Mouse (Mus musculus) heart, embryonic 11.5 days (tissue): ENCODE measurements around the gene Fam169a. TPM values are rescaled to one million over a fixed set of nuclear protein-coding genes. Genes with fewer than 3 reads are reported as not detected.
A peak's percentile ranks its signal among the peaks of the same experiment; 100 is the strongest.
"Not testable (repeated sequence)": the region's sequence is repeated elsewhere in the genome, so short reads cannot be mapped to it uniquely, and the experiment has no call there.

Source experiments
- ATAC-seq: fragments of 200-750 bp; cut with Nextera tagmentation; replicated peaks from 2 replicates; pipeline ENCODE4 v1.8.0; 2017; ENCODE audit warnings: moderate library complexity; ENCODE audit not compliant: insufficient number of reproducible peaks, low FRiP score, low TSS enrichment
- H3K27ac ChIP-seq: fragments of 300-500 bp; sonication (generic); 2 replicates; pipeline ENCODE4 v1.5.1; 2014; ENCODE audit warnings: mild to moderate bottlenecking, low read depth, low read length
- H3K27me3 ChIP-seq: fragments of 300-500 bp; sonication (generic); 2 replicates; pipeline ENCODE4 v1.6.1; 2014; ENCODE audit warnings: mild to moderate bottlenecking, low read length, mixed read lengths; ENCODE audit not compliant: control insufficient read depth, insufficient read depth
- H3K36me3 ChIP-seq: fragments of 300-500 bp; sonication (generic); 2 replicates; pipeline ENCODE4 v1.6.1; 2014; ENCODE audit warnings: mild to moderate bottlenecking, low read length, moderate library complexity, mixed read lengths; ENCODE audit not compliant: control insufficient read depth, insufficient read depth
- H3K4me1 ChIP-seq: fragments of 300-500 bp; sonication (generic); 2 replicates; pipeline ENCODE4 v1.6.1; 2014; ENCODE audit warnings: low read length; ENCODE audit not compliant: control insufficient read depth, insufficient read depth
- H3K4me2 ChIP-seq: fragments of 300-500 bp; sonication (generic); 2 replicates; pipeline ENCODE4 v1.6.1; 2014; ENCODE audit warnings: mild to moderate bottlenecking, moderate library complexity
- H3K4me3 ChIP-seq: fragments of 300-500 bp; sonication (generic); 2 replicates; pipeline ENCODE4 v1.5.1; 2014; ENCODE audit warnings: low read depth, low read length
- H3K9ac ChIP-seq: fragments of 300-500 bp; sonication (generic); 2 replicates; pipeline ENCODE4 v1.6.1; 2014; ENCODE audit warnings: mild to moderate bottlenecking, low read depth, low read length, moderate library complexity
- H3K9me3 ChIP-seq: fragments of 300-500 bp; sonication (generic); replicated peaks from 2 replicates; pipeline ENCODE4 v1.6.1; 2016; ENCODE audit warnings: low read length; ENCODE audit not compliant: control insufficient read depth
- WGBS: fragments of 180-500 bp; shearing (Covaris S2); extraction: QIAGEN DNeasy Blood & Tissue Kit; methylation state at CpG from one replicate; pipeline ENCODE4 v1.1.7; 2014; ENCODE audit not compliant: insufficient replicate concordance; 5-methylcytosine and 5-hydroxymethylcytosine counted together
- polyA plus RNA-seq: library from polyadenylated mRNA; unstranded; fragments of >200 nt; fragmentation: Nextera tagmentation; extraction: Ambion mirVana; gene quantifications from 2 replicates; pipeline ENCODE4 v1.2.1, GENCODE M21; 2014

The Fam169a gene
- polyA plus RNA-seq, 1 experiment from 2014 or later = 14.2 TPM

- not testable (repeated sequence) for ATAC-seq, H3K4me1 ChIP-seq, H3K27ac ChIP-seq, H3K4me2 ChIP-seq, H3K4me3 ChIP-seq, H3K27me3 ChIP-seq, H3K9ac ChIP-seq, H3K9me3 ChIP-seq, H3K36me3 ChIP-seq
- 97% methylated on average over 2 of the region's 4 CpGs for WGBS
Measured at GRCm38 (mm10) chr13:97129654-97130053, 62.6 kb downstream of the Fam169a start.

- not testable (repeated sequence) for H3K4me3 ChIP-seq, H3K4me2 ChIP-seq, H3K9me3 ChIP-seq, H3K36me3 ChIP-seq, H3K9ac ChIP-seq, H3K4me1 ChIP-seq, ATAC-seq, H3K27ac ChIP-seq, H3K27me3 ChIP-seq
- WGBS = no CpG with 5 or more reads among the region's 2 CpGs
Measured at GRCm38 (mm10) chr13:97130413-97130812, 63.3 kb downstream of the Fam169a start.

DNA sequence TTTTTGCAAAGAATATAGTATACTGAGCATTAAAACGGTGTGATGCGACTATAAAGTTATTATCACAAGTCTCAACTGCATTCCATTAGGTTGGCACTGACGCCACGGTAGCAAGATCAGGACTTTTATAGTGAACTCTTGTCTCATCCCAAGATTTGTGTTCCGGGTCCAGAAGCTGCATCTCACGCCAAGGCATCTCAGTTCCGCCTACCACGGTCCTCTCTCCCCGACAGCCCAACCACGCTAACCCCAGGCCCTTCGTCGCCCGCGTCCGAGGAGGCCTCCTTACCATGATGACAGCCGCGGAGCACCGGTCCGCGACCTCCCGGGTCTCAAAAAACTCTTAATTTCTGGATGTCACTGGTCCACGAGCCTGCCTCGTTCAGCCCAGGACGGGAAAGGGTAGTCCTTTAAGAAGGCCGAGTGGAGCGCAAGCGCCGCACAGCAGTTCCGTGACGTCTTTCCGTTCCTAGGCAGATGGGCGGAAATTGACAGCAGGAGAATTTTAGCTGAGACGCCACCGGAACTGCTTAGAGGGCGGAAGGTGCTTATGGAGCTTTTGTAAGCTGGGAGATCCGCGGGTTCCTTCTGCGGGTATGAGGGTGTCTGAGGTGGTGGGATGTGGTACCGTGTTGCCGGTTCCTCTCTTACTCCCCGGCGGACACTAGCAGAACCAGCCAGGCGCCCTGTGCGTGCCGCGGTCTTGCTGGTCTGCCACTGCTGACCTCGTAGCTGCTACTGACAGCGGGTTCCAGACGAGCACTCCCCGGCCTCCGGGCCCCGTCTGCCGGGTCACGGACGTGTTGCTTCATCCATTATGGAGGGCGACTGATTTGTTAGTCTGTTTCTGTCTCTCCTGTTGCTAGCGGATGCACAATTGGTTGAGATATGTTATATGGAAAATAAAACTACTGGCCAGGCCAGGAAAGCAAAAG is 70.6 kb downstream of the Fam169a start, which contains the start of the genes Gfm2 and Nsa2:
Gene Gfm2, plus strand, starts transcription at position 472 of the 935 bp plus-strand sequence.
Gene Nsa2, minus strand, starts transcription at position 472 of the 935 bp plus-strand sequence.
- H3K9me3 ChIP-seq = no peaks in the 10 kb centered on the region
- H3K4me3 ChIP-seq = peak within 1 kb of the TSS; percentile 96
- peak within 1 kb of the TSS; percentile 60 for H3K4me2 ChIP-seq
- H3K27ac ChIP-seq = peak within 1 kb of the TSS; percentile 78
- H3K36me3 ChIP-seq = peaks cover 7% of the 10 kb centered on the region; the same call in 1 of the 2 replicates
- peak; percentile 91 for ATAC-seq
- no peaks in the 10 kb centered on the region for H3K4me1 ChIP-seq
- no peaks in the 10 kb centered on the region for H3K27me3 ChIP-seq
- 1% methylated on average over 57 of the region's 57 CpGs for WGBS
- peak within 1 kb of the TSS; percentile 85 for H3K9ac ChIP-seq

DNA sequence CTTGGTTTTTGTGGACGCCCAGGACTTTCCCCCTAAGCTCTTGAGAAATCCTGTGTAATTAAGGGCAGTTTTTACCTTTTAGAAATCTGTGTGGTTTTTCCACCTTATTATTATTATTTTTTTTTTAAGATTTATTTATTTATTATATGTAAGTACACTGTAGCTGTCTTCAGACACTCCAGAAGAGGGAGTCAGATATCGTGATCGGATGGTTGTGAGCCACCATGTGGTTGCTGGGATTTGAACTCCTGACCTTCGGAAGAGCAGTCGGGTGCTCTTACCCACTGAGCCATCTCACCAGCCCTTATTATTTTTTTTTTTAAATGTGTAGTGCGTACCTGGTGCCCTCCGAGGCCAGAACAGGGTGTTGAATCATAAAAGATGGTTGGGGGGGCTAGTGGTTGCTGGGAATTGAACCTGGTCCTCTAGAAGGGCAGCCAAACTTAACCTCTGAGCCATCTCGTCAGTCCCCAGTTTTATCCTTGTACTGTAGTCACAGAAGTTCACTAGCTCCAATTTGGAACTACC is 71.4 kb downstream of the Fam169a start:
- Histone ChIP-seq H3K9ac (peak overlapping the region; percentile 85), H3K4me2 (peak overlapping the region; percentile 54), H3K4me3 (peak overlapping the region; percentile 96)
- H3K4me1 ChIP-seq, H3K27me3 ChIP-seq, H3K9me3 ChIP-seq, H3K36me3 ChIP-seq, H3K27ac ChIP-seq, ATAC-seq: not testable (repeated sequence)
- 31% methylated on average over 8 of the region's 8 CpGs for WGBS

DNA sequence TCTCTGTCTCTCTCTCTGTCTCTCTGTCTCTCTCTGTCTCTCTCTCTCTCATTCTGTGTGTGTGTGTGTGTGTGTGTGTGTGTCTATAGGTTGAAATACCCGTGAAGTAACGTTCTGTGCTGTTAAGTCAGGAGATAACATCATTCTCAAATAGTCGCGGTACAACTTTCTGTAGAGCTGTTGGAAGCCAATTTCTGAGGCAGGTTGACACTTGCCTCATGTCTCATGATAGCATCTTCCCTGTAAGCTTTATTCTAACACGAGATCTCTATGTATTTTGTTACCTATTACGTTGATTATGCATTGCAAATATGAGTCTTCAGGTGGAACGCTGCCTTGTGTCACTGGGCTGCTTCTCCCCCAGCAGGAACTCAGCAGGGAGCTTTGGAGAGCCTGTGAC is 75.2 kb downstream of the Fam169a start:
- Histone ChIP-seq H3K9me3 (no peaks in the 10 kb centered on the region), H3K4me1 (no peaks in the 10 kb centered on the region), H3K9ac (no peak overlapping the region), H3K36me3 (no peaks in the 10 kb centered on the region; the same call in 1 of the 2 replicates), H3K4me3 (no peak overlapping the region), H3K27me3 (no peaks in the 10 kb centered on the region), H3K27ac (no peak overlapping the region), H3K4me2 (no peak overlapping the region)
- no peak for ATAC-seq
- 81% methylated on average over 7 of the region's 7 CpGs for WGBS

DNA sequence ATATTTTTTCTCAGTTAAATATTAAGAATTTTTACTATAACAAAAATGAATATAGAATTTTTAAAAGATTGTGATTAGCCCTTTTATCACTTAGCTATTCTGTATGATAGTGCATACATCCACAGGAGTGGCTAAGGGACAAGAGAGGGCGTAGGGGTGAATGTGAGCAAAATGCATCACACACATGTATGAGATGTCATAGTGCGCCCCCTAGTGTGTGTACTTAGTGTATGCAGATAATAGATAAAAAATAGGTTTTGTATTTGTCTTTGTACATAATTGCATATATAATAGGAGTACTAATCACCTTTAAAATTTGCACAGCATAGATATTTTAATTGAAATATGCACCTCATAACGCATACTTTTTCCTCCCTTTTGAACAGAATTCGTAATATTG is 78.7 kb downstream of the Fam169a start:
- peaks cover 8% of the 10 kb centered on the region; the same call in 1 of the 2 replicates for H3K36me3 ChIP-seq
- H3K9ac ChIP-seq = no peak overlapping the region
- WGBS = 66% methylated on average over 4 of the region's 4 CpGs
- no peak overlapping the region for H3K27ac ChIP-seq
- ATAC-seq = no peak
- H3K4me1 ChIP-seq = no peaks in the 10 kb centered on the region
- no peaks in the 10 kb centered on the region for H3K9me3 ChIP-seq
- no peak overlapping the region for H3K4me3 ChIP-seq
- no peaks in the 10 kb centered on the region for H3K27me3 ChIP-seq
- H3K4me2 ChIP-seq = no peak overlapping the region

DNA sequence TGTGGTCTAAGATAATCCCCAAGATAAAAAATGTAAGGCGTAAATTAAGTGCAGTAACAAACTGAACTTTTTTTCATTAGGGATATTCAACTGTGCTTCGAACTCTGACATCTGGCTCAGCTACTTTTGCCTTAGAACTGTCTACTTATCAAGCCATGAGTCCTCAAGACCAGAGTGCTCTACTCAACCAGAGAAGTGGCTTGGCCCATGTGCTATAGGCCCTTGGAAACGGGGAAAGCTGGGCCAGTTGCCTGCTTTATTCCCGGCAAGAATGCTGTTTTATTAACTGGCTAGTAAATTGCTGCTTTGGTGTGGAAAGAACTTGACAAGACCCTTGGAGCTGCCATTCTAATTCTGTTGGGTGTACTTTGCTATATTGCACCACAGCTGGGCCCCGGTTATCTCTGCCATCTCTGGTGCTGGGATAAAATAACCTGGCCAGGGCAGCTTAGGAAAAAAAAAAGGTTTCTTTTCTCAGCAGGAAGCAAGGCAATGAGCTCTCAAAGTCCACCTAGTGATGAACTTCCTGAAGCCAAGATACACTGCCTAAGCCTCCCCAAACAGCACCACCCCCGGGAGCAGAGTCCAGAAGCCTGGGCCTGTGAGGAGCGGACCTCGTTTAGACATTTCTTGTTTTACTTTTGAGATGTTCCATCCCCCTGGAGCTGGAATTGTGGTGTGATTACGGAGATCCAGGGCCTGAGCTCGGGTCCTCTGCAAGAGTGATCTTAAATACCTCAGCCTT is 108.6 kb downstream of the Fam169a start:
- Histone ChIP-seq H3K27ac (no peak overlapping the region), H3K9me3 (no peaks in the 10 kb centered on the region), H3K4me1 (no peaks in the 10 kb centered on the region), H3K36me3 (peaks cover 18% of the 10 kb centered on the region), H3K27me3 (no peaks in the 10 kb centered on the region), H3K9ac (no peak overlapping the region), H3K4me3 (no peak overlapping the region), H3K4me2 (no peak overlapping the region)
- ATAC-seq = no peak
- 83% methylated on average over 10 of the region's 10 CpGs for WGBS

DNA sequence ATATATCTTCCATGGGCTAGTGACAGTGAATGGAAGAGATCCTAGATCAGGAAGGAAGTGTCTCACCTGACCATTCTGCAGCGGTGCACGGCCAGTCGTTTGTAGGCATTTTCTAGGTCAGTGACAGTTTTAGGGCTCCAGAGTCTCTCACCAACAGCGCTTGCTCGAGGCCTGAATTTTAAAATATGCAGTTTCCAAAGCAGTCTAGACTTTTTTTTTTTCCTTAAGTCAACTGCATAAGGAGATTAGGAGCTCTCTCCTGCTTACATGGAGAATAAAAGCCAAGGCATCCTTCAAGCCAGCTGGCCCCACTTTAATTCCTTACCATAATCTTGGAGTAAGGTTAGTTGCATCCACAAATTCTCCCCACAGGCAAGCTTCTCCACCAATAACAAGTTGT is 109.6 kb downstream of the Fam169a start:
- no peak overlapping the region for H3K9ac ChIP-seq
- H3K36me3 ChIP-seq = peaks cover 18% of the 10 kb centered on the region
- H3K4me1 ChIP-seq = no peaks in the 10 kb centered on the region
- H3K27me3 ChIP-seq = no peaks in the 10 kb centered on the region
- no peak for ATAC-seq
- no peak overlapping the region for H3K4me3 ChIP-seq
- no peaks in the 10 kb centered on the region for H3K9me3 ChIP-seq
- H3K27ac ChIP-seq = no peak overlapping the region
- WGBS = 90% methylated on average over 5 of the region's 5 CpGs
- no peak overlapping the region for H3K4me2 ChIP-seq
